ENCODE assay signal across 1 mouse cellular context in genomic region chr7:19119631-19120429, GRCm38 (mm10).
A peak's percentile ranks its signal among the peaks of the same experiment; 100 is the strongest.
TF ChIP-seq lines count a peak whose summit lies in the region.

Fbxo46 (plus strand) TSS chr7:19119859.

TF ChIP-seq in CH12.LX, 34 proteins besides CTCF, POLR2A, EP300 and RAD21 (continued from another document):
- TF ChIP-seq ZNF384 (IDR thresholded peaks at IDR 0.05; ENCODE audit: low read depth, low read length) (no peak), ZC3H11A (IDR thresholded peaks at IDR 0.05; ENCODE audit: low read depth, low read length) (no peak), JUN (IDR thresholded peaks at IDR 0.05; ENCODE audit: insufficient read depth, low read depth, low read length) (no peak), ZKSCAN1 (IDR thresholded peaks at IDR 0.05; ENCODE audit: borderline replicate concordance, low read depth, low read length) (no peak), MYC (IDR thresholded peaks at IDR 0.05; ENCODE audit: low read depth, low read length) (peak; percentile 51; the same call in 1 of the 2 replicates), MAZ (IDR thresholded peaks at IDR 0.05; ENCODE audit: low read depth, low read length) (peak; percentile 60), TCF12 (IDR thresholded peaks at IDR 0.05; ENCODE audit: low read depth, low read length) (peak; percentile 87), CHD2 (IDR thresholded peaks at IDR 0.05; ENCODE audit: low read length) (peak; percentile 64; the same call in 1 of the 2 replicates), BHLHE40 (IDR thresholded peaks at IDR 0.05; ENCODE audit: low read depth, low read length) (no peak), ETS1 (conservative IDR thresholded peaks at IDR 0.05; ENCODE audit: low read depth, low read length) (no peak), USF1 (IDR thresholded peaks at IDR 0.05; ENCODE audit: low read depth, low read length) (no peak), NELFE (IDR thresholded peaks at IDR 0.05; ENCODE audit: low read depth, low read length) (peak; percentile 96)
